Mouse (Mus musculus): ENCODE data around the gene Bsn. TPM values are rescaled to one million over a fixed set of nuclear protein-coding genes. Genes with fewer than 3 reads are reported as not detected.

Bsn gene
- polyA plus RNA-seq, 1 experiment from 2014 or later, result 1.5 TPM

DNA sequence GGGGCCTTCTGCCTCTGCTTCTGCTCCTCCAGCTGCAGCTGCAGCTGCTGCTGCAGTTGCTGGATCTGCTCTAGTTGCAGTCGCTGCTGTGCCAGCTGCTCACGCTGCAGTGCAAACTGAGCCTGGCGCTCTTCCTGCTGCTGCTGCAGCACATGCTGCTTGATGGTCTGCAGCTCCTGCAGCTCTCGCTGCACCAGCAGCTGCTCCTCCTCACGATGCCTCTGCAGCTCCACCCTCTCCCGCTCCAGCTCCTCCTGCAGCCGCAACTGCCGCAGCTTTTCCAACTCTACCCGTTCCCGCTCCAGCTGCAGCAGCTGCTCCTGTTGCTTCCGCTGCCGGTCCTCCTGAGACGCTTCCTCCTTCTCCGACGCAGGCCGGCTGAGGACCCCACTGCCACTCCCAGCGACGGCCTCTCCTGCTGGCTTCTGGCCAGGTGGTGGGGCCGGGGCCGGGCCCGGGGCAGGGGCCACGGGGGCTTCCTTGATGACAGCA is 79.0 kb downstream of the Bsn start:
- WGBS, result 10% methylated on average over 22 of the region's 22 CpGs
- Histone ChIP-seq H3K27me3 (ENCODE audit: control insufficient read depth, insufficient read depth, low read length) (peaks cover 7% of the 10 kb centered on the region), H3K9ac (ENCODE audit: low read length) (peak overlapping the region; percentile 62), H3K27ac (replicated peaks; ENCODE audit: low read depth, low read length) (no peak overlapping the region), H3K4me3 (ENCODE audit: low read depth, low read length) (peak overlapping the region; percentile 28), H3K9me3 (ENCODE audit: control insufficient read depth, low read length) (peaks cover 4% of the 10 kb centered on the region; the same call in 1 of the 2 replicates), H3K36me3 (ENCODE audit: control insufficient read depth, insufficient read depth, low read length) (no peaks in the 10 kb centered on the region), H3K4me2 (ENCODE audit: low read depth, severe bottlenecking) (peak overlapping the region; percentile 56), H3K4me1 (ENCODE audit: control insufficient read depth, insufficient read depth, low read length) (peaks cover 10% of the 10 kb centered on the region)
- ATAC-seq (ENCODE audit: insufficient number of reproducible peaks, low FRiP score, low TSS enrichment, low read depth), result no peak
- peak; percentile 63 for DNase-seq (ENCODE audit: low spot score)

DNA sequence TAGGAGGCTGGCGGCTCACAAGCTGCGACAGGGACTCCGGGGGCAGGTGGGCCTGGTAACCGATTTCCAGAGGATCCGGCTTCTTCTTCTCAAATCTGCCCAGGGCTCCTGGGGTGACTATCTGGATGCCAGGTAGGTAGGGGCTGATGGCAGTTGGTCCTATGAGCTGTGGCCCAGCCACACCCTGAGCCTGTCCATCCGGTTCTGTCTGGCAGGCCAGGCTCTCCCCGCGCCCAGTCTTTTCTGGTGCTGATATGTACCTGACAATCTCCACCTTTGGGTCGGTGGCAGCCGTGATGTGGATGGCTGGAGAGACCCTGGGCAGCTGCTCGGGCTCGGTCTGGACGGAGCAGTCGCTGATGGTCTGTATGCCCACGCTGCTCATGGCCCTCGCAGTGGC is 80.0 kb downstream of the Bsn start:
- WGBS, result 84% methylated on average over 16 of the region's 16 CpGs
- no peak overlapping the region for H3K27ac ChIP-seq (replicated peaks; ENCODE audit: low read depth, low read length)

DNA sequence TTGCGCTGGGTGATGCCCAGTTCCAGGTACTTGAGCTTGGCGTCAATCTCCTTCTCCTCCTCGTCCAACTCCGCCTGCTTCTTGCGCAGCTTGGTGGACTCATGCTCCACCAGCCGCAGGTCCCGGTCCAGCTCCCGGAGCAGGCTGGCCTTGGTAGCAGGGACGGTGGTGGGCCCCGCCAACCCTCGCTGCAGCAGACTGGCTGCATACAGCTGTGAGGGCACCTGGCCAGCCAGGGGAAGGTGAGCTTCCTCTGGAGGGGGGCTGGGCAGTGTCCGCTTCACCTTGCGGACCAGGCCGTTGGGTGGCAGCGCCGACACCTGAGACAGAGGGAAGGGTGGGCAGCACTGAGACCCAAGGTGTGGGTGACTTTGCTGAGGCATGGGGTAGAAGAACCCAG is 82.3 kb downstream of the Bsn start:
- H3K4me3 ChIP-seq (ENCODE audit: low read depth, low read length), result no peak overlapping the region
- ATAC-seq (ENCODE audit: insufficient number of reproducible peaks, low FRiP score, low TSS enrichment, low read depth) (no peak), DNase-seq (ENCODE audit: low spot score) (no peak)
- H3K27ac ChIP-seq (replicated peaks; ENCODE audit: low read depth, low read length), result no peak overlapping the region
- H3K9me3 ChIP-seq (ENCODE audit: control insufficient read depth, low read length), result no peaks in the 10 kb centered on the region
- no peak overlapping the region for H3K4me2 ChIP-seq (ENCODE audit: low read depth, severe bottlenecking)
- H3K9ac ChIP-seq (ENCODE audit: low read length), result no peak overlapping the region
- H3K4me1 ChIP-seq (ENCODE audit: control insufficient read depth, insufficient read depth, low read length), result peaks cover 23% of the 10 kb centered on the region
- H3K36me3 ChIP-seq (ENCODE audit: control insufficient read depth, insufficient read depth, low read length), result no peaks in the 10 kb centered on the region; the same call in 1 of the 2 replicates
- 96% methylated on average over 16 of the region's 16 CpGs for WGBS
- no peaks in the 10 kb centered on the region for H3K27me3 ChIP-seq (ENCODE audit: control insufficient read depth, insufficient read depth, low read length)

More for the DNA sequence above, 80.0 kb downstream of the Bsn start:
- DNase-seq (ENCODE audit: low spot score) (no peak), ATAC-seq (ENCODE audit: insufficient number of reproducible peaks, low FRiP score, low TSS enrichment, low read depth) (no peak)
- no peak overlapping the region for H3K9ac ChIP-seq (ENCODE audit: low read length)
- H3K27me3 ChIP-seq (ENCODE audit: control insufficient read depth, insufficient read depth, low read length), result peaks cover 3% of the 10 kb centered on the region; the same call in 1 of the 2 replicates
- peaks cover 13% of the 10 kb centered on the region for H3K4me1 ChIP-seq (ENCODE audit: control insufficient read depth, insufficient read depth, low read length)
- no peak overlapping the region for H3K4me3 ChIP-seq (ENCODE audit: low read depth, low read length)
- H3K4me2 ChIP-seq (ENCODE audit: low read depth, severe bottlenecking), result peak overlapping the region; percentile 56; the same call in 1 of the 2 replicates
- no peaks in the 10 kb centered on the region; the same call in 1 of the 2 replicates for H3K36me3 ChIP-seq (ENCODE audit: control insufficient read depth, insufficient read depth, low read length)
- peaks cover 3% of the 10 kb centered on the region; the same call in 1 of the 2 replicates for H3K9me3 ChIP-seq (ENCODE audit: control insufficient read depth, low read length)

DNA sequence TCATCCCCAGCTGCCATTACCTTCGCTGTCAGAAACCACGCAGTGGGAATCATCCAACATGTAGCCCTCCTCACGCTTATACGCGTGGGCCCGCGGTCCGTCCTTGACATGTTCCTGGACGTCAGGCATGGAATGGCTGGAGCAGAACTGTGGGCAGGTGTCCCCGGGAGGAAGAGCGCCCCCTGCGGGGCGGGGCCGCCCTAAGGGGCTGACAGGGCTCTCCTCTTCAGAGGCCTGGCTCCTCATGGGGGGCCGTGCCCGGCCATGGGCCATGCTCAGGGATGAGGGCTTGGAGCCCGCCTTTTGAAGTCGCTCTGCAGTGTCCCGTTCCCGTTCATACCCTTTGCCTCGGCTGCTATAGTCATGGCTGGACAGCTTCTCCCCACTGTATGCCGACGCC is 84.1 kb downstream of the Bsn start:
- Histone ChIP-seq H3K9me3 (ENCODE audit: control insufficient read depth, low read length) (no peaks in the 10 kb centered on the region), H3K36me3 (ENCODE audit: control insufficient read depth, insufficient read depth, low read length) (no peaks in the 10 kb centered on the region; the same call in 1 of the 2 replicates), H3K4me1 (ENCODE audit: control insufficient read depth, insufficient read depth, low read length) (peaks cover 19% of the 10 kb centered on the region), H3K27me3 (ENCODE audit: control insufficient read depth, insufficient read depth, low read length) (no peaks in the 10 kb centered on the region), H3K4me2 (ENCODE audit: low read depth, severe bottlenecking) (no peak overlapping the region), H3K9ac (ENCODE audit: low read length) (no peak overlapping the region), H3K4me3 (ENCODE audit: low read depth, low read length) (no peak overlapping the region), H3K27ac (replicated peaks; ENCODE audit: low read depth, low read length) (no peak overlapping the region)
- ATAC-seq (ENCODE audit: insufficient number of reproducible peaks, low FRiP score, low TSS enrichment, low read depth) (no peak), DNase-seq (ENCODE audit: low spot score) (no peak)
- WGBS, result 90% methylated on average over 23 of the region's 23 CpGs

DNA sequence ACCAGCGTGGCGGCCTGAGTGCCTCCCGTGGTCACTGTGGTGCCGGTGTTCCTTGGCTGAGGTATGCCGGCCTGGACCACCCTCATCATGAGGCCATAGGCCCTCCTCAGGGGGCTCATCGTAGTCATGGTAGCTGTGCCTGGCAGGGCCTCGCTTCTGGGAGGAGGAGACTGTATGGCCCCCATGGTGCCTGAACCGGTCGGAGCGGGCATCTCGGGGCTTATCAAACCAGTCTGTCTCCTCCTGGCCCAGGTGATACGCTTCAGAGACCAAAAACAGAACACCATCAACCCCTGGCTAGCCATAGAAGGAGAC is 84.7 kb downstream of the Bsn start:
- Histone ChIP-seq H3K27me3 (ENCODE audit: control insufficient read depth, insufficient read depth, low read length) (no peaks in the 10 kb centered on the region), H3K4me1 (ENCODE audit: control insufficient read depth, insufficient read depth, low read length) (peaks cover 14% of the 10 kb centered on the region), H3K36me3 (ENCODE audit: control insufficient read depth, insufficient read depth, low read length) (no peaks in the 10 kb centered on the region; the same call in 1 of the 2 replicates), H3K27ac (replicated peaks; ENCODE audit: low read depth, low read length) (peak overlapping the region; percentile 85; the same call in 1 of the 2 replicates), H3K9ac (ENCODE audit: low read length) (no peak overlapping the region; the same call in 1 of the 2 replicates), H3K9me3 (ENCODE audit: control insufficient read depth, low read length) (no peaks in the 10 kb centered on the region), H3K4me2 (ENCODE audit: low read depth, severe bottlenecking) (no peak overlapping the region), H3K4me3 (ENCODE audit: low read depth, low read length) (no peak overlapping the region)
- DNase-seq (ENCODE audit: low spot score) (no peak), ATAC-seq (ENCODE audit: insufficient number of reproducible peaks, low FRiP score, low TSS enrichment, low read depth) (peak; percentile 18; the same call in 1 of the 2 replicates)
- WGBS, result 81% methylated on average over 12 of the region's 12 CpGs

DNA sequence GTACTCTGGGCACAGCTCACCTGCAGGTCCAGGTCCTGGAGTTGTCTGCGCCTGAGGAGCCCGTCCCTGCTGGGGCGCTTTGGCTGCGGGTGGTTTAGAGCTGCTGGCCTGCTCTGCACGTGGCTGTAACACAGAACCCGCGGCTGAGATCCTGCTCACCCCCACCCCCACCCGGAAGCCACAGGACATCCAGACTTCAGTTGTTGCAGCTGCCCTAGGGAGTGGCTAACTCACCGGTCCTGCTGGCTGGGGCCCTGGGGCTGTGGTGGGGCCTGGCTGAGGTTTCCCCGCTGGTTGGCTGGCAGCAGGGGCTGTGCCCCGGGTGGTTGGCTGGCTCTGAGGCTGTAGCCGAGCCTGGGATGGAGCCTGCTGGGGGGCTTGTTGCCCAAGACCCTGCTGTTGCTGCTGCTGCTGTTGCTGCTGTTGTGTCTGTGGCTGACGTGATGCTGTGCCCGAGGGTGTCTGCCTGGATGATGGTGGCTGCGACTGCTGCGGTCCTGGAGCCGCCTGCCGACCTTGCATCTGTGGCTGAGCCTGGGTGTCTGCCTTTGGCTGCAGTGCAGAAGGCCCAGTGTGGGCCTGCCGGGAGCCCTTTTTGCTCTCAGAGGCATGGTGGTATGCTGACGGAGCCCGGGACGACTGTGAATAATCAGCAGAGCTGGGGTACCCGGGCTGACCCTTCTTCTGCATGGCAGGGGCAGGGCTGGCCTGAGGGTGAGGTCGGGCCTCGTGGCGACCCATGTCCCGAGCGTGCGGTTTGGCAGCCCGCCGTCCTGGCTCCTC is 85.2 kb downstream of the Bsn start:
- peak overlapping the region; percentile 5; the same call in 1 of the 2 replicates for H3K4me3 ChIP-seq (ENCODE audit: low read depth, low read length)
- no peaks in the 10 kb centered on the region for H3K27me3 ChIP-seq (ENCODE audit: control insufficient read depth, insufficient read depth, low read length)
- no peaks in the 10 kb centered on the region for H3K9me3 ChIP-seq (ENCODE audit: control insufficient read depth, low read length)
- H3K36me3 ChIP-seq (ENCODE audit: control insufficient read depth, insufficient read depth, low read length), result no peaks in the 10 kb centered on the region; the same call in 1 of the 2 replicates
- peak; percentile 50; the same call in 1 of the 2 replicates for ATAC-seq (ENCODE audit: insufficient number of reproducible peaks, low FRiP score, low TSS enrichment, low read depth)
- peak overlapping the region; percentile 39 for H3K4me2 ChIP-seq (ENCODE audit: low read depth, severe bottlenecking)
- H3K9ac ChIP-seq (ENCODE audit: low read length), result peak overlapping the region; percentile 70
- 33% methylated on average over 31 of the region's 31 CpGs for WGBS
- H3K4me1 ChIP-seq (ENCODE audit: control insufficient read depth, insufficient read depth, low read length), result peaks cover 14% of the 10 kb centered on the region
- H3K27ac ChIP-seq (replicated peaks; ENCODE audit: low read depth, low read length), result peak overlapping the region; percentile 85
- peak; percentile 74 for DNase-seq (ENCODE audit: low spot score)

DNA sequence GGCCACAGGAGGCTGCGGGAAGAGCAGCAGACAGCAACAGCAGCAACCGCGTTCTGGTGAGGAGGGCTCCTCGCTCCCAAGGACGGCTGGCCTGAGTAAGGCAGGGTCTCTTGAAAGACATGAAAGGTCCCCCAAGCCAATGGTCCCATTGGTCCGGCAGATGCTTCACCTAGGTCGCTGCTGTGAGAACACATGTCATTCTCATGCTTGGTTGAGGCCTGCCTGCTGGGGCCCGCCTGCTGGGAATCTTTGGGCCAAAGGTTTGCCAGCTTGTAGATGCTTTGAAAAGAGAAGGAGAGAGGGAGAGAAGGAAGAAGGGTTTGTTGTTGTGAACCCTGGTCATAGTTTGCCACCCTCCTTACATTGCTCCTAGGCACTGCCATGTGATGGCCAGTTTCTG is 90.6 kb downstream of the Bsn start:
- no peak overlapping the region for H3K9ac ChIP-seq (ENCODE audit: low read length)
- peaks cover 7% of the 10 kb centered on the region for H3K4me1 ChIP-seq (ENCODE audit: control insufficient read depth, insufficient read depth, low read length)
- no peak overlapping the region for H3K4me3 ChIP-seq (ENCODE audit: low read depth, low read length)
- no peaks in the 10 kb centered on the region for H3K9me3 ChIP-seq (ENCODE audit: control insufficient read depth, low read length)
- no peaks in the 10 kb centered on the region for H3K36me3 ChIP-seq (ENCODE audit: control insufficient read depth, insufficient read depth, low read length)
- DNase-seq (ENCODE audit: low spot score), result no peak
- ATAC-seq (ENCODE audit: insufficient number of reproducible peaks, low FRiP score, low TSS enrichment, low read depth), result no peak
- H3K27me3 ChIP-seq (ENCODE audit: control insufficient read depth, insufficient read depth, low read length), result no peaks in the 10 kb centered on the region
- WGBS, result 93% methylated on average over 8 of the region's 8 CpGs
- no peak overlapping the region for H3K4me2 ChIP-seq (ENCODE audit: low read depth, severe bottlenecking)
- H3K27ac ChIP-seq (replicated peaks; ENCODE audit: low read depth, low read length), result no peak overlapping the region

DNA sequence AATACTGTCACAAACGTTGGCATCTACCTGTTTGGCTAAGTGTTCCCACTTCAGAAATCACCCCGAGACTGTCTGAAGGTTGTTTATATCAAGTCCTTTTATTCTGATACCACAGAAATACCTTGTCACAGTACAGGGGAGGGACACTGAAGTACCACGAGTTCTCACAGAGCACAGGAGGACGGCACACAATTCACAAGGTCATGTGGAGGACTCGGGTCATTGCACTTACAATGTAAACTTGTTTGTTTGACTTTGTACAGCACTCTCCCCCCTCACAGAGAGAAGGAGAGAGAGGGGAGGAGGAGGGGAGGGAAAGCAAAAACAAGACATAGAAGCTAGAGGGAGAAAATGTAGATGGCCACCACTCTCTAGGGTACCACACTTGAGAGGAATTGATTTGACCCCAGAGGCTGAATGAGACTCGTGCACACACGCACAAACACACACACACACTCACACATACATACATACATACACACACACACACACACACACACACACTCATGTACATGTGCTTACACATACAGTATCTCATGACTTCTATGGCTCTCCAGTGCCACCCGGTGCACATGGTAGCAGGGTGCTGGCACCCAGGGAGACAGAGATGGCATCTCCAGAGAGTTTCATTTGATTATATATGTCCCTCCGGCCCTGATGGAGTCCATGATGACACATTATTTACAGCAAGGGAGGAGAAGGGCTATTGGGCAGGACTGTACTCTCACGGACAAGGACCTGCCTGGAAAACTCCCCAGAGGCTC is 94.1 kb downstream of the Bsn start:
- H3K36me3 ChIP-seq (ENCODE audit: control insufficient read depth, insufficient read depth, low read length), result peaks cover 3% of the 10 kb centered on the region
- H3K9me3 ChIP-seq (ENCODE audit: control insufficient read depth, low read length), result no peaks in the 10 kb centered on the region
- no peak overlapping the region for H3K4me3 ChIP-seq (ENCODE audit: low read depth, low read length)
- peaks cover 9% of the 10 kb centered on the region for H3K4me1 ChIP-seq (ENCODE audit: control insufficient read depth, insufficient read depth, low read length)
- H3K4me2 ChIP-seq (ENCODE audit: low read depth, severe bottlenecking), result peak overlapping the region; percentile 93; the same call in 1 of the 2 replicates
- no peak overlapping the region for H3K27ac ChIP-seq (replicated peaks; ENCODE audit: low read depth, low read length)
- no peaks in the 10 kb centered on the region for H3K27me3 ChIP-seq (ENCODE audit: control insufficient read depth, insufficient read depth, low read length)
- ATAC-seq (ENCODE audit: insufficient number of reproducible peaks, low FRiP score, low TSS enrichment, low read depth) (no peak), DNase-seq (ENCODE audit: low spot score) (no peak)
- no peak overlapping the region for H3K9ac ChIP-seq (ENCODE audit: low read length)
- WGBS, result 65% methylated on average over 10 of the region's 10 CpGs

All from limb, embryonic 11.5 days (tissue).